Mouse (Mus musculus): ENCODE measurements at regions not wholly inside any gene's neighbourhood (a gene's known extent, or its start where the extent isn't known, plus 50 kb on each side); places are given as distances from the start of the nearest gene placed in this dataset.

DNA sequence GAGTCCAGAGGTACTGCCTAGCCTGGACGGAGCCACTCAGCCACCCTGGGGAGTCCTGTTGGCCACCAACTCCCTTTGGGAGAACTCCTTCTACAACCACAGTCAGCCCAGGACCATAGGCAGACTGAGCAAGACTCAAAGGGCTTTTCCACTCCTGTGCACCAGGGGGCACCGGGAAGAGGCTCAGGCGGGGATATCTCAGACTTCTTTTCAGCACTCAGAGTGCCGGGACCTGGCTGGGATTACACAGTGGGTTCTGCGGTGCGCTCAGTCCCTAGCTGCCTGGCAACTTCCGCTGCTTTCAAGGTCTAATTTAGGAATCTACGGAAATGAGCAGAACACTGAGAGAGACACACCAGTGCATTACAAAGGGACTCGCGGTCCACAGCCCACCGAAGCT, 136.1 kb upstream of the Gm12830 start:
- TF ChIP-seq CTCF (IDR thresholded peaks at IDR 0.05; ENCODE audit: extremely low read depth, insufficient read length, insufficient replicate concordance, low read depth, low read length) (peak; percentile 11; the same call in 1 of the 2 replicates), POLR2A (IDR thresholded peaks at IDR 0.05; ENCODE audit: low read depth, low read length) (no peak)
